Comparison of ENCODE assay signal across 13 mouse cellular contexts in genomic region chr12:57536056-57536908, GRCm38 (mm10). TPM values are rescaled to one million over a fixed set of nuclear protein-coding genes. Genes with fewer than 3 reads are reported as not detected.
DNase-seq lines count a peak whose midpoint lies in the region; ATAC-seq and TF ChIP-seq lines count a peak whose summit lies in the region.
"Had no signal": no experiment of that assay in that cellular context is flagged by ENCODE, and none has a peak within 500 bp of the region (broad histone marks: within the 10 kb centered on the region; RNA-seq: fewer than 3 reads in every experiment).

No protein-coding gene starts in this region.

- no peak for TF ChIP-seq CTCF in lung, postnatal 0 days (IDR thresholded peaks at IDR 0.05)
- no peak for TF ChIP-seq CTCF in stomach, postnatal 0 days (IDR thresholded peaks at IDR 0.05; ENCODE audit: low read depth)

- H3K4me1 ChIP-seq in forebrain, embryonic 14.5 days (ENCODE audit: control insufficient read depth, insufficient read depth, low read length) = peaks cover 5% of the 10 kb centered on the region; the same call in 1 of the 2 replicates
- H3K4me1 ChIP-seq in forebrain, embryonic 12.5 days = peaks cover 35% of the 10 kb centered on the region
- H3K4me1 ChIP-seq in lung, postnatal 0 days (ENCODE audit: insufficient read depth, low read depth, low read length) = no peaks in the 10 kb centered on the region
- H3K4me1 ChIP-seq in stomach, postnatal 0 days (replicated peaks; ENCODE audit: control insufficient read depth, insufficient read depth) = no peaks in the 10 kb centered on the region
- no peaks in the 10 kb centered on the region for H3K4me1 ChIP-seq in hindbrain, embryonic 14.5 days (replicated peaks; ENCODE audit: control insufficient read depth, insufficient read depth, low read length)

- peak; percentile 8 for DNase-seq in forebrain, embryonic 14.5 days (ENCODE audit: low spot score)
- DNase-seq in urinary bladder, postnatal 36 days (ENCODE audit: low spot score in 2 of 2) = peak; percentile 44 to 45
- DNase-seq in urinary bladder, postnatal 10 days (ENCODE audit: low spot score) = no peak
- peak; percentile 65 for DNase-seq in lung, postnatal 0 days (ENCODE audit: low spot score)
- DNase-seq in stomach, postnatal 0 days (ENCODE audit: low spot score) = peak; percentile 88
- no peak for DNase-seq in cerebellum, adult 18-20 months
- no peak for DNase-seq in hindbrain, embryonic 14.5 days (ENCODE audit: low spot score)
- DNase-seq: cerebellum, postnatal 36 days had no signal

- H3K36me3 ChIP-seq in forebrain, embryonic 14.5 days (ENCODE audit: control insufficient read depth, insufficient read depth, low read length) = no peaks in the 10 kb centered on the region
- no peaks in the 10 kb centered on the region for H3K36me3 ChIP-seq in forebrain, embryonic 12.5 days (replicated peaks)
- no peaks in the 10 kb centered on the region for H3K36me3 ChIP-seq in lung, postnatal 0 days (ENCODE audit: insufficient read depth, low read length)
- no peaks in the 10 kb centered on the region for H3K36me3 ChIP-seq in stomach, postnatal 0 days (ENCODE audit: control insufficient read depth, insufficient read depth, low read length)
- H3K36me3 ChIP-seq in hindbrain, embryonic 14.5 days (replicated peaks; ENCODE audit: control insufficient read depth, insufficient read depth) = no peaks in the 10 kb centered on the region
- H3K36me3 ChIP-seq: heart, embryonic 12.5 days had no signal

- WGBS in forebrain, embryonic 14.5 days = 1% methylated on average over 25 of the region's 25 CpGs
- 1% methylated on average over 25 of the region's 25 CpGs for WGBS in forebrain, embryonic 12.5 days
- 2% methylated on average over 25 of the region's 25 CpGs for WGBS in lung, postnatal 0 days
- 3% methylated on average over 25 of the region's 25 CpGs for WGBS in stomach, postnatal 0 days
- WGBS in hindbrain, embryonic 14.5 days = 2% methylated on average over 25 of the region's 25 CpGs

- H3K4me3 ChIP-seq in forebrain, embryonic 14.5 days (ENCODE audit: low read depth, low read length) = no peak overlapping the region
- no peak overlapping the region for H3K4me3 ChIP-seq in forebrain, embryonic 12.5 days (replicated peaks)
- 0 out of 2 replicates have a peak overlapping the region, but pooled peaks have one; percentile 5 for H3K4me3 ChIP-seq in lung, postnatal 0 days (ENCODE audit: low read depth, low read length)
- peak overlapping the region; percentile 13 for H3K4me3 ChIP-seq in stomach, postnatal 0 days (ENCODE audit: low read depth, low read length)
- no peak overlapping the region for H3K4me3 ChIP-seq in hindbrain, embryonic 14.5 days (replicated peaks; ENCODE audit: low read length)
- H3K4me3 ChIP-seq: heart, embryonic 12.5 days; left cerebral cortex, adult 2 months had no signal

- TF ChIP-seq EP300 in lung, postnatal 0 days (IDR thresholded peaks at IDR 0.05) = no peak
- TF ChIP-seq EP300 in stomach, postnatal 0 days (optimal IDR thresholded peaks at IDR 0.05) = no peak

- no peaks in the 10 kb centered on the region for H3K9me3 ChIP-seq in forebrain, embryonic 14.5 days (replicated peaks; ENCODE audit: control insufficient read depth, low read length)
- H3K9me3 ChIP-seq in forebrain, embryonic 12.5 days = no peaks in the 10 kb centered on the region
- no peaks in the 10 kb centered on the region for H3K9me3 ChIP-seq in lung, postnatal 0 days (ENCODE audit: low read length)
- H3K9me3 ChIP-seq in stomach, postnatal 0 days (ENCODE audit: control insufficient read depth, low read length) = no peaks in the 10 kb centered on the region
- no peaks in the 10 kb centered on the region for H3K9me3 ChIP-seq in hindbrain, embryonic 14.5 days (ENCODE audit: control insufficient read depth, low read length)
- H3K9me3 ChIP-seq: heart, embryonic 12.5 days had no signal

- no peak overlapping the region for H3K27ac ChIP-seq in forebrain, embryonic 14.5 days (ENCODE audit: low read depth, low read length)
- no peak overlapping the region for H3K27ac ChIP-seq in forebrain, embryonic 12.5 days
- peak overlapping the region; percentile 81 for H3K27ac ChIP-seq in lung, postnatal 0 days (ENCODE audit: low read length)
- H3K27ac ChIP-seq in stomach, postnatal 0 days (replicated peaks) = peak overlapping the region; percentile 92
- no peak overlapping the region for H3K27ac ChIP-seq in hindbrain, embryonic 14.5 days
- H3K27ac ChIP-seq: left cerebral cortex, adult 2 months had no signal

- no peak overlapping the region for H3K9ac ChIP-seq in forebrain, embryonic 14.5 days (ENCODE audit: low read length)
- no peak overlapping the region for H3K9ac ChIP-seq in forebrain, embryonic 12.5 days
- peak overlapping the region; percentile 16; the same call in 1 of the 2 replicates for H3K9ac ChIP-seq in lung, postnatal 0 days (replicated peaks; ENCODE audit: low read depth)
- H3K9ac ChIP-seq in stomach, postnatal 0 days (ENCODE audit: low read length) = peak overlapping the region; percentile 50
- H3K9ac ChIP-seq in hindbrain, embryonic 14.5 days = no peak overlapping the region
- H3K9ac ChIP-seq: heart, embryonic 12.5 days had no signal

- ATAC-seq in forebrain, embryonic 14.5 days = no peak
- ATAC-seq in forebrain, embryonic 12.5 days (ENCODE audit: low FRiP score) = no peak
- peak; percentile 57 for ATAC-seq in lung, postnatal 0 days
- ATAC-seq in stomach, postnatal 0 days (ENCODE audit: low FRiP score, low TSS enrichment) = peak; percentile 85
- no peak for ATAC-seq in hindbrain, embryonic 14.5 days (ENCODE audit: low FRiP score)
- ATAC-seq: hindbrain, embryonic 16.5 days; Patski had no signal

- H3K27me3 ChIP-seq in forebrain, embryonic 14.5 days (replicated peaks; ENCODE audit: control insufficient read depth, insufficient read depth, low read length) = peaks cover 84% of the 10 kb centered on the region
- peaks cover 83% of the 10 kb centered on the region for H3K27me3 ChIP-seq in forebrain, embryonic 12.5 days
- peaks cover 17% of the 10 kb centered on the region; the same call in 1 of the 2 replicates for H3K27me3 ChIP-seq in lung, postnatal 0 days (replicated peaks; ENCODE audit: insufficient read depth, low read length)
- 0 out of 2 replicates have a peak, but pooled peaks cover 2% of the 10 kb centered on the region for H3K27me3 ChIP-seq in stomach, postnatal 0 days (ENCODE audit: control insufficient read depth, insufficient read depth, low read length)
- peaks cover 93% of the 10 kb centered on the region for H3K27me3 ChIP-seq in hindbrain, embryonic 14.5 days (ENCODE audit: control insufficient read depth, insufficient read depth, low read length)

- no peak overlapping the region for H3K4me2 ChIP-seq in forebrain, embryonic 14.5 days (ENCODE audit: low read length)
- H3K4me2 ChIP-seq in forebrain, embryonic 12.5 days = no peak overlapping the region
- peak overlapping the region; percentile 53 for H3K4me2 ChIP-seq in lung, postnatal 0 days (replicated peaks; ENCODE audit: low read depth, low read length)
- H3K4me2 ChIP-seq in stomach, postnatal 0 days (replicated peaks; ENCODE audit: low read depth) = peak overlapping the region; percentile 47
- H3K4me2 ChIP-seq in hindbrain, embryonic 14.5 days (replicated peaks) = no peak overlapping the region
- H3K4me2 ChIP-seq: heart, embryonic 12.5 days had no signal

RNA-seq across cellular contexts. Expression of gene Foxa1, which starts 10.4 kb away (rescaled TPM):
- polyA plus RNA-seq in forebrain, embryonic 14.5 days (2014; fragmentation: Nextera tagmentation; extraction: Ambion mirVana) = 0.63 and 0.75 TPM in 2 replicates
- polyA plus RNA-seq in forebrain, embryonic 12.5 days (2016; fragmentation: Nextera tagmentation; extraction: Ambion mirVana) = 0.74 and 1.1 TPM in 2 replicates
- 7.9 and 8.2 TPM in 2 replicates for polyA plus RNA-seq in lung, postnatal 0 days (2015; fragmentation: Nextera tagmentation; extraction: Ambion mirVana)
- 16.1 and 28.9 TPM in 2 replicates for polyA plus RNA-seq in stomach, postnatal 0 days (2015; fragmentation: Nextera tagmentation; extraction: Ambion mirVana)
- polyA plus RNA-seq in hindbrain, embryonic 14.5 days (2014; fragmentation: Nextera tagmentation; extraction: Ambion mirVana) = 1.1 and 1.2 TPM in 2 replicates

RNA-seq across cellular contexts. Expression of gene Ttc6, which starts 27.6 kb away (rescaled TPM):
- polyA plus RNA-seq in forebrain, embryonic 14.5 days (2014; fragmentation: Nextera tagmentation; extraction: Ambion mirVana) = 0.24 and 0.61 TPM in 2 replicates
- 0.46 and 0.97 TPM in 2 replicates for polyA plus RNA-seq in forebrain, embryonic 12.5 days (2016; fragmentation: Nextera tagmentation; extraction: Ambion mirVana)
- polyA plus RNA-seq in lung, postnatal 0 days (2015; fragmentation: Nextera tagmentation; extraction: Ambion mirVana) = 2.1 and 2.5 TPM in 2 replicates
- polyA plus RNA-seq in stomach, postnatal 0 days (2015; fragmentation: Nextera tagmentation; extraction: Ambion mirVana) = 3.3 and 3.5 TPM in 2 replicates
- 0.96 and 1.6 TPM in 2 replicates for polyA plus RNA-seq in hindbrain, embryonic 14.5 days (2014; fragmentation: Nextera tagmentation; extraction: Ambion mirVana)

Comparison
In these comparisons a context has a peak if more than half of its experiments do, and no peak if none do; other contexts are left out.
1. DNase-seq: peak in forebrain, embryonic 14.5 days (single experiment), urinary bladder, postnatal 36 days (2 of 2), lung, postnatal 0 days (single experiment) and stomach, postnatal 0 days (single experiment); none in urinary bladder, postnatal 10 days (single experiment), cerebellum, adult 18-20 months (0 of 2) and hindbrain, embryonic 14.5 days (single experiment).
2. ATAC-seq: peak in lung, postnatal 0 days (single experiment) and stomach, postnatal 0 days (single experiment); none in forebrain, embryonic 14.5 days (single experiment), forebrain, embryonic 12.5 days (single experiment) and hindbrain, embryonic 14.5 days (single experiment).
3. H3K27ac ChIP-seq: peak in lung, postnatal 0 days (single experiment) and stomach, postnatal 0 days (single experiment); none in forebrain, embryonic 14.5 days (single experiment), forebrain, embryonic 12.5 days (single experiment) and hindbrain, embryonic 14.5 days (single experiment).
4. H3K4me2 ChIP-seq: peak in lung, postnatal 0 days (single experiment) and stomach, postnatal 0 days (single experiment); none in forebrain, embryonic 14.5 days (single experiment), forebrain, embryonic 12.5 days (single experiment) and hindbrain, embryonic 14.5 days (single experiment).
5. H3K4me3 ChIP-seq: peak in lung, postnatal 0 days (single experiment) and stomach, postnatal 0 days (single experiment); none in forebrain, embryonic 14.5 days (single experiment), forebrain, embryonic 12.5 days (single experiment) and hindbrain, embryonic 14.5 days (single experiment).
6. H3K9ac ChIP-seq: peak in lung, postnatal 0 days (single experiment) and stomach, postnatal 0 days (single experiment); none in forebrain, embryonic 14.5 days (single experiment), forebrain, embryonic 12.5 days (single experiment) and hindbrain, embryonic 14.5 days (single experiment).